Mouse (Mus musculus) fibroblast of lung, adult 2 months (primary cell): ENCODE measurements around the gene 2610044O15Rik8.

Experiments used
- DNase-seq: peaks from one replicate; pipeline ENCODE4 v3.0.0-alpha.2; 2011; ENCODE audit warnings: low read depth

Gene 2610044O15Rik8

DNA sequence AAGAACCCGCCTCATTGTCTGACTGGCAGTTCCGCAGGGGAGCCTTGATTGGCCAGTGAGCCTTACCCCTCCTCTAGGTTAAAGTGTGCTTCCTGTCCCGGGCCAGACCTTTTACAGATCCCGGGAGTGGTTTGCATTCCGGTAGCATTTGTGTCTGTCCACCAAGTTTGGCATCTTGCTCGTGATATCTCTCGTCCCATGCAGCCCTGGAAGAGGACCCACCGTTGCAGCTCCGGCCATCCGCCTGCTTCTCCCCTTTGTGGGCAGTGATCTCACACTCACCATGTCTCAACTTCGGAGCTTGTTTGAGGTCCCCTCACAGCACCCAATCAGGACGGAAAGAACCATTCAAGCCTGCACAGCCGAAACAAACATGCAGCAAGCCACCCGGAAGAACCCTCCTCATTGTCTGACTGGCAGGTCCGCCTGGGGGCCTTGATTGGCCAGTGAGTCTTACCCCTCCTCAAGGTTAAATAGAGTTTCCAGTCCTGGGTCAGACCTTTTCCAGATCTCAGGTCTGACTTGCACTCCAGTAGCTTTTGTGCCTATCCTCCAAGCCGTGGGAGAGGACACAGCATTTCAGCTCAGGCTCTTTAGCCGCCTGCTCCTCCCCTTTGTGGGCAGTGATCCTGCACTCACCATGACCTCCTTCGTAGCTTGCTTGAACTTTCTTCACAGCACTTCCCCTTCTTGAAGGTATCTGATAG lies at the start of gene 2610044O15Rik8:
TSS of gene 2610044O15Rik8 (minus strand) at position 380 of the 707 bp plus-strand sequence.
- peak; percentile 80 for DNase-seq

DNA sequence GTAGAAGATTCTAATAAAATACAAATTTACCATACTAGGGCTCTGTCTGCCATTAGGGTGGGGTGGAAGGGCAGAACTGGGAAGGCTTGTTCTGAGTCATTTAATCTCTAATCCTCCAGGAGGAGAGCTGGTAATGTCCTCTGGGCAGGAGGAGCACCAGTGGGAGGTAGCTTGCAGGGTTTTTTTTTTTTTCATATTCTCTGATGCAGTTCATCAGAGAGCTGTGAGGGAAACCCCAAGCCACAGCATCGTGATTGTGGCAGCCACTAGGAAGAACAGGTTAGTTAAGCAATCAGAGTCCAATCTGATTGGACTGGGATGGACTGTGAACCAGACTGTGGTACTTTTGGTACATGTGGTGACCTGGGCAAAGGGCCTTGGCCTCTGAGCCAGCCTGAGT lies 31.7 kb upstream of the 2610044O15Rik8 start:
- no peak for DNase-seq

DNA sequence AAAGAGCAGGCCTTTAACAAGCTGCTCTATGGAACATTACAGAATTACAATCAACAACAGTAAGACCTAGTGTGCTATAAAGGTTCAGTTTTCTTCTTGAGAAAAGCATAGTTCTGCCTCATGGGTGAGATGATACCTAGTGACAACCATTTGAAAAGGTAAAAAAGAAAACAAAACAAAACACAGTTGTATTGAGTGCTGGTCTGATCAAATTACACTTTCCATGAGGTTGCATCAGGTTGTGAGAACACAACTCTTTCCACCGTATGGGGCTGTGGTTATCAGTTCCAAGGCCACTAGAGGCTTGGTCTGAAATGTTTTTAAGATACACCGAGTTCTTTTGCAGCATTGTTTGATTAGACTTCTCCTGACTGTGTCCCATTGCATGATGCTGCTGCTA lies 30.1 kb upstream of the 2610044O15Rik8 start:
- DNase-seq = no peak

DNA sequence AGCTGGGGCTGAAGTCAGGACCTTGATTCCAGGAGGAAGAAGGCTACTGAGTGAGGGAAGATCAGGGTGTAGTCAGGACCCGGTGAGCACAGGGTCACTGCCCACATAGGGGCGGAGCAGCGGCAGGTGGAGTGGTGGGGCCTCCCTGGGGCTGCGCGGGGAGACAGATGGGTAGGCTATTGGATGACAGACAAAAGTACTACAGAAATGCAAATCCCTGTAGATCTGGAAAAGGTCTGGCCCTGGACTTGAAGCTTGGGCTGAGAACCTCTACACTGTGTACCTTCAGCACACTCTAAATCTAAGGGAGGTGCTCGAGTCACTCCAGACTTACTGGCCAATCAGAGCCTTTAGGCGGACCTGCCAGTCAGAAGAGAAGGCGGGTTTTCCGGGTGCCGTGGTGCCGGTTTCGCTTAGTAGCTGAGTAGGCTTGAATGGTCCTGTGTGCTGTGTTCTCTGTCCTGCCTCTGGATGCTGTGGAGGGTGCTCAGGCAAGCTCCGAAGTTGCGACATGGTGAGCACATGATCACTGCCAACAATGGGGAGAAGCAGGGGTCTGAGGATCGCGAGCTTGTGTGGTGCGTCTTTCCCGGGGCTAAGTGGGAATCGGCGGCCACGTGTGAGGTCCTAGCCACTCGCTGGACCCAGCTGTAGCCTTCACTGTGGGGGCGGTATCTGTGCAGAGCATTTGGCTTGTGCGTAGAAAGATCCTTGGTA lies 29.2 kb upstream of the 2610044O15Rik8 start:
- DNase-seq = peak; percentile 32

DNA sequence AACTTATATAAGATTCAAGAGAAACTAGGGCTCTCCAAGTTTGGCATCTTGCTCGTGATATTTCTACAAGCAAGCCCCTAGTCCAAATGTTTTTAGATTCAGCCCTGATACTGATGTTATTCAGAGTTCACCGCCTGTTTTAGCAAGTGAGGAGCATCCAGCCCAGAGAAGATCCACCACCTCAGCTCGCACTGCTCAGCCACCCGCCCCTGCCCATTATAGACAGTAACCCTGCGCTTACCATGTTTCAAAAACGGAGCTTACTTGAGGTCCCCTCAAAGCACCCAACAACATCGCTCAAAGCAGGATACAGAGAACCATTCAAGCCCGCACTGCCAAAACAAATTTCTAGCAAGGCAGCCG lies 561 bp downstream of the 2610044O15Rik8 start:
- no peak for DNase-seq
